Mouse (Mus musculus): ENCODE results near the gene Zkscan7. TPM values are rescaled to one million over a fixed set of nuclear protein-coding genes. Genes with fewer than 3 reads are reported as not detected.
"Not testable (repeated sequence)": the region's sequence is repeated elsewhere in the genome, so short reads cannot be mapped to it uniquely, and the experiment has no call there.

Gene Zkscan7
- 3.5 TPM in 2 replicates for polyA plus RNA-seq (2015; fragmentation: Nextera tagmentation; extraction: Ambion mirVana)

DNA sequence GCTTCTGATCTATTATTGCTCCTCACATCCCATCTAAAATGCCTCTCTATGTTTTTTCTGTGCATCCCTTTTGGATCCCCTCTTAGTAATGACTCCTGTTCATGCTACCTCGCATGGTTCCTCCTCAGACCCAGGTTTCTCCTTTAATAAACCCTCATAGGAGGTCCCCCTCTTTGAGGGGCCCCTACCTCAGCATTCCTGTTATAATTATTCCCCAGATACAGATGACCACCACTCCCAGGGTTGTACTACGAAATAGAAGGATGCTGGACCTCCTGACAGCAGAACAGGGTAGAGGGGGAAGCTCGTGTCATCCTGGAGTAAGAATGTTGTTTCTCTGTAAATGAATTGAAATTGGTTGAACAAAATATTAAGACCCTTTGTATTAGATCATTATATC is at the start of gene Zkscan7:
Gene Zkscan7 (plus strand): TSS at position 301 of the 400 bp plus-strand sequence.
- peaks cover 9% of the 10 kb centered on the region for H3K36me3 ChIP-seq
- H3K9ac ChIP-seq (replicated peaks), result no peak within 1 kb of the TSS
- H3K27me3 ChIP-seq (replicated peaks), result no peaks in the 10 kb centered on the region
- 92% methylated on average over 3 of the region's 3 CpGs for WGBS
- H3K4me3 ChIP-seq (replicated peaks), result peak within 1 kb of the TSS; percentile 61
- ATAC-seq (ENCODE audit: low FRiP score), result no peak
- no peaks in the 10 kb centered on the region for H3K9me3 ChIP-seq (replicated peaks)
- peaks cover 10% of the 10 kb centered on the region for H3K4me1 ChIP-seq
- peak within 1 kb of the TSS; percentile 56; the same call in 1 of the 2 replicates for H3K27ac ChIP-seq (replicated peaks)
- peak within 1 kb of the TSS; percentile 71 for H3K4me2 ChIP-seq

DNA sequence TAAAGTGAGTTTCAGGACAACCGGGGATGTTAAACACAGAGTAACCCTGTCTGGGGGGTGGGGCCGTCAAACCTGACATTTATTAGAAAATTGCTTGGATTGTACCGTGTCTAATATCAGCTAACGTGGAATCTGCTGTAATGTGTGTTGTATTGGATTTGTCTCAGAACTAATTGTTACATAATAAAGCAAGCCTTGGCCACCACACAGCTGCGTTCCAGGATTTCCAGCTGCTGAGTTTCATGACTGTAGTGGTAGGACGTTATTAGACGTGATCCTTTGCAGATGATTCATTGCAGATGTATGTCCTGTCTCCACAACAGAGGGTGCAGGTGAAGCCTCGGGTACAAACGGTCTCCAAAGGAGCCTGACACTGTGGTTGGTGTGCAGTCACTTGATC is 49.4 kb upstream of the Zkscan7 start:
- no peaks in the 10 kb centered on the region for H3K27me3 ChIP-seq (replicated peaks)
- H3K4me1 ChIP-seq, result peaks cover 10% of the 10 kb centered on the region
- WGBS, result 56% methylated on average over 9 of the region's 9 CpGs
- H3K36me3 ChIP-seq, result peaks cover 25% of the 10 kb centered on the region
- H3K9me3 ChIP-seq (replicated peaks), result no peaks in the 10 kb centered on the region
- H3K27ac ChIP-seq (replicated peaks), result peak overlapping the region; percentile 56
- no peak overlapping the region for H3K9ac ChIP-seq (replicated peaks)
- H3K4me3 ChIP-seq (replicated peaks), result no peak overlapping the region
- no peak; the same call in 1 of the 2 replicates for ATAC-seq (ENCODE audit: low FRiP score)
- no peak overlapping the region for H3K4me2 ChIP-seq

DNA sequence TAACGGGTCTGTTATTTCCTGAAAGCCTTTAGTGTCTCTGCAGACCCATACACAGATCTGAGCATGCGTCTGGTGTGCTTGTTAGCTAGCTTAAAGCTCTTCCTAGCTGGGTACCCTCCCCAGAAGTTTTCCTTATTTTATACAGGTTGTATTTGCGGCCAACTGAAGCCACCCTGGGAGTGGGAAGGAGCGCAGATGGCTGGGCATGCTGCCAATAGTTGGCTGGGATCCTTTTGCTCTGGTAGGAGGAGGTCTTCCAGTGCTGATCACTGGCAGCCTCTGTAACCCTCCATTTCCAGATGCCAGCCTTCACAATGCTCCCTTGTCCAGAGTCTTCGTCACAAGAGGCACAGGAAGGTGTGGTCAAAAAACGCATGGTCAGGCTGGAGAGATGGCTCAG is 48.7 kb upstream of the Zkscan7 start:
- Histone ChIP-seq H3K36me3 (peaks cover 25% of the 10 kb centered on the region), H3K9ac (replicated peaks) (no peak overlapping the region), H3K27ac (replicated peaks) (peak overlapping the region; percentile 56), H3K27me3 (replicated peaks) (no peaks in the 10 kb centered on the region), H3K4me3 (replicated peaks) (no peak overlapping the region), H3K4me2 (0 out of 2 replicates have a peak overlapping the region, but pooled peaks have one; percentile 2), H3K4me1 (peaks cover 10% of the 10 kb centered on the region), H3K9me3 (replicated peaks) (no peaks in the 10 kb centered on the region)
- ATAC-seq (ENCODE audit: low FRiP score), result peak; percentile 87
- 29% methylated on average over 6 of the region's 6 CpGs for WGBS

DNA sequence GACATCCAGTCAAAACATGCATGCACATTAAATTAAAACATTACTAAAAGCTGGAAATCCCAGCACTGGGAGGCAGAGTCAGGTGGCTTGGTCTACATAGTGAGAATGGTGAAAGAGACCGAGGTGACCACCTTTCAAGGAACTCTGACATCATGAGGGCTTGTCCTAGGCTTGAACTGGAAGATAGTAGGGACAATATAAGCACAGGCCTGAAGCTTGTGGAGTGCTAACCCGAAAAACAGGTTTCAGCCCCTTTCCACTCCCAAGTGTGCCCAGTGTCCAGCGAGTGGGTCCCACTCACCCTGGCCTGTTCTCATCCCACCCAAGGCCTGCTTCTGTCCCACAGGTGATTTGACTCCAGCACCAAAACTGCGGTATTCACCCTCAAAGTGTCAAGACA is 48.3 kb upstream of the Zkscan7 start:
- H3K9ac ChIP-seq (replicated peaks), result no peak overlapping the region
- 86% methylated on average over 4 of the region's 4 CpGs for WGBS
- H3K4me1 ChIP-seq, result peaks cover 10% of the 10 kb centered on the region
- H3K36me3 ChIP-seq, result peaks cover 25% of the 10 kb centered on the region
- no peaks in the 10 kb centered on the region for H3K27me3 ChIP-seq (replicated peaks)
- no peak overlapping the region for H3K4me3 ChIP-seq (replicated peaks)
- no peaks in the 10 kb centered on the region for H3K9me3 ChIP-seq (replicated peaks)
- H3K27ac ChIP-seq (replicated peaks), result peak overlapping the region; percentile 56
- no peak overlapping the region for H3K4me2 ChIP-seq
- no peak; the same call in 1 of the 2 replicates for ATAC-seq (ENCODE audit: low FRiP score)

DNA sequence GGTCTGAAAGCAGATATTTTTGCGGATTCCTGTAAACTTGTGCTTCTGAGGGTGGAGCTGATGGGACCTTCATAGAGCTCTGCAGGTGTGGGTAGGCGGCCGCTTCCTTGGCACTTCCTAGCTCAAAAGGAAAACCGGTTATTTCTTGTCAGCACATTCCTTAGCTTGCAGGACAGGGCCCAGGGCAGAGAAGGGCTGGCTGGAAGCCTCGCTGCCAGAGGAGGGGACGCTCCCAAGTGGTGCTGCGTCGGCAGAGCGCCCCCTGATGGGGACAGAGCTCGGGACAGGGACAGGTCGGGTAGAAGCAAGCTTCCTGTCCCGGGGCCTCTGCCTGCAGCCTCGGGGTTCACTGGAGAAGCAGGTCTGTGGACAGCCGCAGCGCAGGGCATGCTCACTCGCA is 47.8 kb upstream of the Zkscan7 start:
- Histone ChIP-seq H3K4me2 (no peak overlapping the region), H3K27ac (replicated peaks) (peak overlapping the region; percentile 56; the same call in 1 of the 2 replicates), H3K27me3 (replicated peaks) (no peaks in the 10 kb centered on the region), H3K4me3 (replicated peaks) (no peak overlapping the region), H3K4me1 (peaks cover 10% of the 10 kb centered on the region), H3K36me3 (peaks cover 22% of the 10 kb centered on the region), H3K9me3 (replicated peaks) (no peaks in the 10 kb centered on the region), H3K9ac (replicated peaks) (no peak overlapping the region)
- 32% methylated on average over 16 of the region's 16 CpGs for WGBS
- no peak for ATAC-seq (ENCODE audit: low FRiP score)

DNA sequence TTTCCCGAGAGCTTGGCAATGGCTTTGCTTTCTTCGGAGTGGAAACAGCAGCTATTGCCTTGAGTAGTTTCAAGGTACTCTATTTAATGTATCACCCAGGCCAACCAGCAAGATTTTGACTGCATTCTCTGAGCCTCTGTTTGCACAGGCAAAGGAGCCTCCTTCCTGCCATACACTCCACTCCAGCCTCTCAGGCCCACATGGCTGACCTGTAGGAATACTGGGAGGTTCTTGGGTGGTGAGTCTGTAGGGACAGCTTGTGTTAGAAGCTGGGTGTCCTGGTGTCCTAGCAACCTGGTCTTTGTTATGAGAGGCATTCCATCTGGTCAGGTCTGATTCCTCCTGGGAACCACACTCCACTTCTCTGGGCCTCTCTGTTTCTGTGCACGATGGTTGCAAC is 41.7 kb upstream of the Zkscan7 start, which contains the start of gene Gm35549:
Gene Gm35549 (minus strand): TSS at position 276 of the 400 bp plus-strand sequence.
- no peak within 1 kb of the TSS for H3K9ac ChIP-seq (replicated peaks)
- H3K27ac ChIP-seq (replicated peaks), result no peak within 1 kb of the TSS
- no peak within 1 kb of the TSS for H3K4me3 ChIP-seq (replicated peaks)
- 77% methylated on average over 3 of the region's 3 CpGs for WGBS
- H3K4me1 ChIP-seq, result no peaks in the 10 kb centered on the region
- 0 out of 2 replicates have a peak, but pooled peaks cover 4% of the 10 kb centered on the region for H3K36me3 ChIP-seq
- H3K27me3 ChIP-seq (replicated peaks), result no peaks in the 10 kb centered on the region
- H3K9me3 ChIP-seq (replicated peaks), result no peaks in the 10 kb centered on the region
- H3K4me2 ChIP-seq, result no peak within 1 kb of the TSS
- ATAC-seq (ENCODE audit: low FRiP score), result no peak

DNA sequence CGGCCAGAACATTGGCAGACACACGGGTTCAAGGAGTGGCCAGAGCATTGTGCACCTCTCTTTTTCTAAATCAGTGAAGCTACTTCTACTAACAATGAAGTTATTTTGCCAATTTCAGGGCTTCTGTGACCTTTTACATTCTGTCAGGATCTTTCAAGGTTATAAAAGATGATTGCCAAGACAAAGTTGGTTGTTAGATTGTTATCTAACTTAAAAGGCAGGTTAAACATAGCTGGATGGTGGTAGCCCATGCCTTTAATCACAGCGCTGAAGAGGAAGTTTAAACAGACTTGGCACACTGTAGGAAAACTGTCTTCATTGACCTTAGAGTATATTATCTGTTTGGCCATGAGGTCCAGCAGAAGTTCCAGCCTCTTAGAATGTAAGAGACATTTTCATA is 39.9 kb upstream of the Zkscan7 start:
- H3K27me3 ChIP-seq (replicated peaks), result no peaks in the 10 kb centered on the region
- WGBS, result 91% methylated on average over 3 of the region's 3 CpGs

DNA sequence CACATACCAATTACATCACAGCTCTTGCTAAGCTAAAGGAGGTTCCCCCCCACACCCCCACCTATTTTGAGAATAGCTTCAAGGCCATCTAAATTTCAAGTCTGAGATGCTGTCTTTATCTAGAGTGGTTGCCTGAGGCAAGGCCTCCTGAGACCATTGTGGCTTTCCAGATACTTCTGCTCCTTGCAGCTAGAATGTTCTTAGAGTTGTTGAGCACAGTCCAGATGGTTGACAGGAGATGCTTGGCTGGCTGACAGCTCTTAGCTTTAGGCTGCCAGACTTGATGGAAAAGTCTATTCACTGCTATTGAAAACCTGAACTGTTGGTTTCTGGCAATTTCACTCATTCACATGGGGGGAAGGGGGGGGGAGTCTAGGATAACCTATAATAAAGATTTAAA is 39.3 kb upstream of the Zkscan7 start:
- H3K4me2 ChIP-seq, result no peak overlapping the region
- H3K27ac ChIP-seq (replicated peaks), result no peak overlapping the region
- H3K4me3 ChIP-seq (replicated peaks), result no peak overlapping the region
- H3K4me1 ChIP-seq, result no peaks in the 10 kb centered on the region
- no peak for ATAC-seq (ENCODE audit: low FRiP score)
- no peaks in the 10 kb centered on the region for H3K27me3 ChIP-seq (replicated peaks)
- peaks cover 26% of the 10 kb centered on the region for H3K36me3 ChIP-seq
- H3K9ac ChIP-seq (replicated peaks), result no peak overlapping the region
- H3K9me3 ChIP-seq (replicated peaks), result no peaks in the 10 kb centered on the region

More for the DNA sequence above, 39.9 kb upstream of the Zkscan7 start:
- no peak overlapping the region for H3K9ac ChIP-seq (replicated peaks)
- H3K36me3 ChIP-seq, result peaks cover 20% of the 10 kb centered on the region
- no peak overlapping the region for H3K4me2 ChIP-seq
- H3K4me3 ChIP-seq (replicated peaks), result no peak overlapping the region
- H3K9me3 ChIP-seq (replicated peaks), result no peaks in the 10 kb centered on the region
- H3K4me1 ChIP-seq, result no peaks in the 10 kb centered on the region
- no peak for ATAC-seq (ENCODE audit: low FRiP score)
- no peak overlapping the region for H3K27ac ChIP-seq (replicated peaks)

DNA sequence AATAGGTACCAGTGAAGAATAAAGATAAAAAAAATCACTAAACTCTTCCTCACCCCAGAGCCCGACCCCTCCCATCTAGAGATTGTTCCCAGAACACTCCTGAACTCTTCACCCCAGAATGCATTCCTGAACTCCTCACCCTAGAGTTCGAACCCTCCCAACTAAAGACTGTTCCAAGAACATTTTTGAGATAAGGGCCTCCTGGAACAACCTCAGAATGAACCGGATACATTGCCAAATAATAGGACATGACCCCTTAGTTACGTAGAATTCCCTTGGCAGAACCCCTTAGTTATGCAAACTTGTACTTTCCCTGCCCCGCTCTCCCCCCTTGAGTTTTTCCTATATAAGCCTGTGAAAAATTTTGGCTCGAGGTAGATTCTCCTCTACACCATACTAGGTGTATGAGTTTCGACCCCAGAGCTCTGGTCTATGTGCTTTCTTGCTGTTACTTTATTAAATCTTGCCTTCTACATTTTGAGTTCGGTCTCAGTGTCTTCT is 37.6 kb upstream of the Zkscan7 start:
- not testable (repeated sequence) for H3K27ac ChIP-seq (replicated peaks); H3K9ac ChIP-seq (replicated peaks); H3K4me2 ChIP-seq; H3K4me1 ChIP-seq; H3K27me3 ChIP-seq (replicated peaks); H3K4me3 ChIP-seq (replicated peaks); ATAC-seq (ENCODE audit: low FRiP score); H3K9me3 ChIP-seq (replicated peaks)
- peaks cover 43% of the 10 kb centered on the region for H3K36me3 ChIP-seq
- WGBS, result 96% methylated on average over 7 of the region's 8 CpGs

DNA sequence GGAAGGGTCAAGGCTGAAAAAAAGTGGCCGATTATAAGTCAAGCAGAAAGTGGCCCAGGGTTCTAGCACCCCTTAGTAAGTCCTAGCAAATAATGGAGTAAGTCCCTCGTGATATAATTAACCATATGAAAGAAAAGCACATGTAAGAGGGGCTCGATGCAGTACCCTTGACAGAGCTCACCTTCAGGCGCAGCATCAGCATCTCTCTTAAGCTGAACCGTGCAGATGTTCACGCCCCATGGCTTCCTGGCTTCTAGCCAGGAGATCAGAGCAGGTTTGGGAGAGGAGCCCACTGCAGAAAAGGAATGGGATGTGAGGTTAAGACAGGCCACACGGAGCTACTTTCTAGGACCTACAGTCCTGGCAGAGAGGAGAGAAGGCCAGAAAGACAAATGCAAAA is 31.0 kb upstream of the Zkscan7 start:
- no peak for ATAC-seq (ENCODE audit: low FRiP score)
- Histone ChIP-seq H3K4me2 (no peak overlapping the region), H3K4me3 (replicated peaks) (no peak overlapping the region), H3K27me3 (replicated peaks) (no peaks in the 10 kb centered on the region), H3K27ac (replicated peaks) (no peak overlapping the region), H3K4me1 (no peaks in the 10 kb centered on the region), H3K9me3 (replicated peaks) (0 out of 2 replicates have a peak, but pooled peaks cover 6% of the 10 kb centered on the region), H3K36me3 (peaks cover 93% of the 10 kb centered on the region), H3K9ac (replicated peaks) (no peak overlapping the region)
- 93% methylated on average over 7 of the region's 7 CpGs for WGBS

DNA sequence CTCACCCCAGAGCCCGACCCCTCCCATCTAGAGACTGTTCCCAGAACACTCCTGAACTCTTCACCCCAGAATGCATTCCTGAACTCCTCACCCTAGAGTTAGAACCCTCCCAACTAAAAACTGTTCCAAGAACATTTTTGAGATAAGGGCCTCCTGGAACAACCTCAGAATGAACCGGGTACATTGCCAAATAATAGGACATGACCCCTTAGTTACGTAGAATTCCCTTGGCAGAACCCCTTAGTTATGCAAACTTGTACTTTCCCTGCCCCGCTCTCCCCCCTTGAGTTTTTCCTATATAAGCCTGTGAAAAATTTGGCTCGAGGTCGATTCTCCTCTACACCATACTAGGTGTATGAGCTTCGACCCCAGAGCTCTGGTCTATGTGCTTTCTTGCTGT is 30.3 kb upstream of the Zkscan7 start:
- H3K4me1 ChIP-seq; H3K27me3 ChIP-seq (replicated peaks); H3K4me2 ChIP-seq; H3K9ac ChIP-seq (replicated peaks); ATAC-seq (ENCODE audit: low FRiP score); H3K4me3 ChIP-seq (replicated peaks); H3K27ac ChIP-seq (replicated peaks); H3K9me3 ChIP-seq (replicated peaks): not testable (repeated sequence)
- WGBS, result 96% methylated on average over 2 of the region's 7 CpGs
- peaks cover 93% of the 10 kb centered on the region for H3K36me3 ChIP-seq

DNA sequence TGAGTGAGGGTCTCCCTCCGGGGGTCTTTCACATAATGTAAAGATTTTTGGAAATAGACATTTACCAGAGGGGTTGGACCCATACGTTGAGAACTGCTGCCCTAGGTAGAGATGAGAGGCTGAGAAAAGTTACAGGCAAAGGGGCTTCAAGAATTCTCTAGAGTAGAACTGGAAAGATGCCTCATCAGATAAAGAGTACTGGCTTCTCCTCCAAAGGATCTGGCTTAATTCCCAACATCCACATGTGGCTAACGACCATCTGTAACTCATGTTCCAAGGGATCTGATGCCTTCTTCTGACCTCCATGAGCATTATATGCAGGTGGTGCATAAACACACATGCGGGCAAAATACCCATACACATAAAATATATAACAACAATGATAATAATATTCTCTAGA is 29.9 kb upstream of the Zkscan7 start:
- Histone ChIP-seq H3K4me3 (replicated peaks) (no peak overlapping the region), H3K9me3 (replicated peaks) (0 out of 2 replicates have a peak, but pooled peaks cover 6% of the 10 kb centered on the region), H3K36me3 (peaks cover 93% of the 10 kb centered on the region), H3K4me1 (no peaks in the 10 kb centered on the region), H3K27me3 (replicated peaks) (no peaks in the 10 kb centered on the region), H3K27ac (replicated peaks) (no peak overlapping the region), H3K4me2 (no peak overlapping the region), H3K9ac (replicated peaks) (no peak overlapping the region)
- 96% methylated on average over 4 of the region's 4 CpGs for WGBS
- no peak for ATAC-seq (ENCODE audit: low FRiP score)
